Mouse (Mus musculus): Measurements from ENCODE around the gene Retn. TPM values are rescaled to one million over a fixed set of nuclear protein-coding genes. Genes with fewer than 3 reads are reported as not detected.

Gene Retn
- polyA plus RNA-seq, 1 experiment, result 0.46 TPM

GRCm38 (mm10) chr8:3694121-3694520, 38.6 kb downstream of the Retn start, which contains the start of gene Fcer2a:
TSS of gene Fcer2a (minus strand) at chr8:3694175.
- no peak within 1 kb of the TSS for H3K4me3 ChIP-seq (replicated peaks; ENCODE audit: insufficient read depth, low read depth, low read length)
- H3K27ac ChIP-seq (ENCODE audit: insufficient read depth, low read length), result no peak within 1 kb of the TSS
- 89% methylated on average over 3 of the region's 3 CpGs for WGBS
- TF ChIP-seq CTCF (IDR thresholded peaks at IDR 0.05; ENCODE audit: borderline replicate concordance, insufficient read depth, low read depth, low read length), result no peak
- no peak for DNase-seq
- no peaks in the 10 kb centered on the region for H3K27me3 ChIP-seq (ENCODE audit: control insufficient read depth, insufficient read depth, low read length)
- H3K4me1 ChIP-seq (ENCODE audit: control insufficient read depth, insufficient read depth, low read length), result no peaks in the 10 kb centered on the region

GRCm38 (mm10) chr8:3701491-3701890, 45.9 kb downstream of the Retn start:
- no peak for TF ChIP-seq CTCF (IDR thresholded peaks at IDR 0.05; ENCODE audit: borderline replicate concordance, insufficient read depth, low read depth, low read length)
- no peak for TF ChIP-seq POLR2A (IDR thresholded peaks at IDR 0.05; ENCODE audit: borderline replicate concordance, insufficient read depth, low read length)
- Histone ChIP-seq H3K4me1 (ENCODE audit: control insufficient read depth, insufficient read depth, low read length) (no peaks in the 10 kb centered on the region), H3K27me3 (ENCODE audit: control insufficient read depth, insufficient read depth, low read length) (no peaks in the 10 kb centered on the region), H3K27ac (ENCODE audit: insufficient read depth, low read length) (no peak overlapping the region), H3K4me3 (replicated peaks; ENCODE audit: insufficient read depth, low read depth, low read length) (no peak overlapping the region)
- WGBS, result 95% methylated on average over 1 of the region's 1 CpGs
- DNase-seq, result no peak

GRCm38 (mm10) chr8:3705711-3706110, 50.1 kb downstream of the Retn start:
- no peak overlapping the region for H3K27ac ChIP-seq (ENCODE audit: insufficient read depth, low read length)
- H3K4me3 ChIP-seq (replicated peaks; ENCODE audit: insufficient read depth, low read depth, low read length), result no peak overlapping the region
- 35% methylated on average over 4 of the region's 4 CpGs for WGBS
- DNase-seq, result no peak
- TF ChIP-seq CTCF (IDR thresholded peaks at IDR 0.05; ENCODE audit: borderline replicate concordance, insufficient read depth, low read depth, low read length) (peak; percentile 38; the same call in 1 of the 2 replicates), POLR2A (IDR thresholded peaks at IDR 0.05; ENCODE audit: borderline replicate concordance, insufficient read depth, low read length) (no peak)
- H3K27me3 ChIP-seq (ENCODE audit: control insufficient read depth, insufficient read depth, low read length), result no peaks in the 10 kb centered on the region
- no peaks in the 10 kb centered on the region for H3K4me1 ChIP-seq (ENCODE audit: control insufficient read depth, insufficient read depth, low read length)

- no peak for DNase-seq
- Histone ChIP-seq H3K4me1 (ENCODE audit: control insufficient read depth, insufficient read depth, low read length) (no peaks in the 10 kb centered on the region), H3K27ac (ENCODE audit: insufficient read depth, low read length) (no peak overlapping the region), H3K27me3 (ENCODE audit: control insufficient read depth, insufficient read depth, low read length) (no peaks in the 10 kb centered on the region), H3K4me3 (replicated peaks; ENCODE audit: insufficient read depth, low read depth, low read length) (no peak overlapping the region)
- WGBS, result 64% methylated on average over 7 of the region's 7 CpGs
- TF ChIP-seq CTCF (IDR thresholded peaks at IDR 0.05; ENCODE audit: borderline replicate concordance, insufficient read depth, low read depth, low read length) (no peak), POLR2A (IDR thresholded peaks at IDR 0.05; ENCODE audit: borderline replicate concordance, insufficient read depth, low read length) (no peak)
These were observed 52.0 kb downstream of the Retn start for GRCm38 (mm10) chr8:3707611-3708010.

Other genes with a start within 250 kb of the Retn start
- gene Pex11g, start 188.1 kb upstream of the Retn start, polyA plus RNA-seq (2012; rRNA removed), result 1.2 and 1.5 TPM in 2 replicates
- 0.08 and 0.26 TPM in 2 replicates for gene Tex45, start 184.9 kb upstream of the Retn start, polyA plus RNA-seq (2012; rRNA removed)
- 47.2 and 49.6 TPM in 2 replicates for gene Zfp358, start 162.6 kb upstream of the Retn start, polyA plus RNA-seq (2012; rRNA removed)
- gene Mcoln1, start 155.3 kb upstream of the Retn start, polyA plus RNA-seq (2012; rRNA removed), result 295 and 322 TPM in 2 replicates
- gene Pnpla6, start 140.4 kb upstream of the Retn start, polyA plus RNA-seq (2012; rRNA removed), result 80.0 and 83.9 TPM in 2 replicates
- gene C330021F23Rik, start 87.8 kb upstream of the Retn start, polyA plus RNA-seq (2012; rRNA removed), result 0.28 and 0.30 TPM in 2 replicates
- 31.4 and 32.1 TPM in 2 replicates for gene Camsap3, start 68.5 kb upstream of the Retn start, polyA plus RNA-seq (2012; rRNA removed)
- gene Xab2, start 34.5 kb upstream of the Retn start, polyA plus RNA-seq (2012; rRNA removed), result 63.5 and 71.7 TPM in 2 replicates
- 65.3 and 65.4 TPM in 2 replicates for gene Pet100, start 34.2 kb upstream of the Retn start, polyA plus RNA-seq (2012; rRNA removed)
- gene Pcp2, start 30.2 kb upstream of the Retn start, polyA plus RNA-seq (2012; rRNA removed), result 2,128 and 2,417 TPM in 2 replicates
- gene Stxbp2, start 24.8 kb upstream of the Retn start, polyA plus RNA-seq (2012; rRNA removed), result 204 and 217 TPM in 2 replicates
- 0.51 and 0.61 TPM in 2 replicates for gene Mcemp1, start 10.0 kb downstream of the Retn start, polyA plus RNA-seq (2012; rRNA removed)
- 40.0 and 46.6 TPM in 2 replicates for gene Fcor, start 16.6 kb downstream of the Retn start, polyA plus RNA-seq (2012; rRNA removed)
- gene Trappc5, start 20.5 kb downstream of the Retn start, polyA plus RNA-seq (2012; rRNA removed), result 50.2 and 56.0 TPM in 2 replicates
- gene Fcer2a, start 38.4 kb downstream of the Retn start, polyA plus RNA-seq (2012; rRNA removed), result 0.47 and 0.82 TPM in 2 replicates
- gene Clec4g, start 64.9 kb downstream of the Retn start, polyA plus RNA-seq (2012; rRNA removed), result not detected in 2 replicates
- gene Cd209a, start 93.2 kb downstream of the Retn start, polyA plus RNA-seq (2012; rRNA removed), result 0.18 TPM in 1 of 2 replicates, not detected in the other
- not detected in 2 replicates for gene Cd209e, start 198.5 kb downstream of the Retn start, polyA plus RNA-seq (2012; rRNA removed)
- gene Cd209d, start 222.8 kb downstream of the Retn start, polyA plus RNA-seq (2012; rRNA removed), result not detected in 2 replicates